Mouse (Mus musculus) stomach, postnatal 0 days (tissue): Measurements from ENCODE around the gene Zmynd8.

Source experiments
- CTCF ChIP-seq: IDR thresholded peaks from 2 replicates; pipeline ENCODE4 v1.5.1; 2016; ENCODE audit warnings: antibody characterized with exemption, low read depth, mild to moderate bottlenecking, moderate library complexity
- EP300 ChIP-seq: optimal IDR thresholded peaks from 2 replicates; pipeline ENCODE3; 2016; ENCODE audit warnings: antibody characterized with exemption

DNA sequence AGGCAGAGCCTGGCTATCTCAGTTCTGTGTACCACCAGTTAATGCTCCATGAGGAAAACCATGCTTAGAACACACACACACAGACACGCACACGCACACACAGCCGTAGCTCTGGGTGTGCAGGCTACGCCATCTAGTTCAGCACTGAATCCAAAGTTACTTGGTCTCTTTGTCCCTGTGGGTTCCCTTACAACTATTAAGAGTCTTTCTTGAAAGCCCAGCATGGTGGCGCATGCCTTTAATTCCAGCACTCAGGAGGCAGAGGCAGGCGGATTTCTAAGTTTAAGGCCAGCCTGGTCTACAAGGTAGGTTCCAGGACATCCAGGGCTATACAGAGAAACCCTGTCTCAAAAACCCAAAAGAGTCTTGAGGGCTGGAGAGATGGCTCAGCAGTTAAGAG is 38.4 kb downstream of the Zmynd8 start:
- TF ChIP-seq CTCF (no peak), EP300 (no peak)
